Mouse (Mus musculus) limb, embryonic 10.5 days (tissue): ENCODE measurements around the gene Notch4. TPM values are rescaled to one million over a fixed set of nuclear protein-coding genes. Genes with fewer than 3 reads are reported as not detected.

Experiments
- DNase-seq: peaks from one replicate; pipeline ENCODE4 v3.0.0-alpha.2; 2017; ENCODE audit warnings: low spot score
- H3K27ac ChIP-seq: fragments of 300-500 bp; sonication (generic); 2 replicates; pipeline ENCODE4 v1.5.1; 2016; ENCODE audit warnings: mild to moderate bottlenecking
- H3K27me3 ChIP-seq: fragments of 300-500 bp; sonication (generic); 2 replicates; pipeline ENCODE4 v1.6.1; 2016; ENCODE audit warnings: low read depth, mild to moderate bottlenecking; ENCODE audit not compliant: poor library complexity, severe bottlenecking
- H3K36me3 ChIP-seq: fragments of 300-500 bp; sonication (generic); 2 replicates; pipeline ENCODE4 v1.6.1; 2016; ENCODE audit warnings: mild to moderate bottlenecking, moderate library complexity
- H3K4me1 ChIP-seq: fragments of 300-500 bp; sonication (generic); 2 replicates; pipeline ENCODE4 v1.6.1; 2016
- H3K4me3 ChIP-seq: fragments of 300-500 bp; sonication (generic); 2 replicates; pipeline ENCODE4 v1.5.1; 2016; ENCODE audit warnings: mild to moderate bottlenecking, moderate library complexity
- H3K9me3 ChIP-seq: fragments of 300-500 bp; sonication (generic); replicated peaks from 2 replicates; pipeline ENCODE4 v1.6.1; 2016; ENCODE audit warnings: mild to moderate bottlenecking
- WGBS: fragments of 180-500 bp; shearing (Covaris S2); methylation state at CpG from one replicate; pipeline ENCODE4 v1.1.7; 2016; 5-methylcytosine and 5-hydroxymethylcytosine counted together
- polyA plus RNA-seq: library from polyadenylated mRNA; unstranded; fragments of >200 nt; fragmentation: Nextera tagmentation; extraction: Ambion mirVana; gene quantifications from 2 replicates; pipeline ENCODE4 v1.2.1, GENCODE M21; 2016

Notch4 gene
- polyA plus RNA-seq, 1 experiment from 2014 or later: 8.2 TPM

DNA sequence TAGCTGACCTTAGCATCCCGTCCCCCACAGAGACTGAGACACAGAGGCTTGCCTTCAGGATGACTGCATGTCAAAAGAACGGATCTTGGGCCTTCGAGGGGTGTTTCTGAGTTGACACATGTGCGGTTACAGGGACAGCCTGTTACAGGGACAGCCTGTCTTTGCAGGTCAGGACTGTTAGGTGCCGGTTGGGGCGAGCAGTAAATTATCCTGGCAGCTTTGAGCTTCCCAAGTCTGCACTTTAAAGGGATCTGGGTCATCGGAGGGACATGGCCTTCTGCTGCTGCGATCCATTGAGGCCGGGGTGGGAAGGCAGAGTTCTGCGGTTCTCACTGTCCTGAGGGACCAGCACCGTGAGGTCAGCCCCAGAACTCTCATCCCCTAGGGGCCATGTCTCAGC is 6.7 kb upstream of the Notch4 start:
- H3K27ac ChIP-seq: no peak overlapping the region
- no peaks in the 10 kb centered on the region for H3K9me3 ChIP-seq
- peaks cover 11% of the 10 kb centered on the region for H3K4me1 ChIP-seq
- H3K27me3 ChIP-seq: no peaks in the 10 kb centered on the region
- no peak overlapping the region for H3K4me3 ChIP-seq
- DNase-seq: no peak
- H3K36me3 ChIP-seq: no peaks in the 10 kb centered on the region
- WGBS: 52% methylated on average over 11 of the region's 11 CpGs

- Histone ChIP-seq H3K27me3 (no peaks in the 10 kb centered on the region), H3K4me1 (peaks cover 15% of the 10 kb centered on the region), H3K4me3 (no peak overlapping the region), H3K9me3 (no peaks in the 10 kb centered on the region), H3K36me3 (no peaks in the 10 kb centered on the region), H3K27ac (no peak overlapping the region)
- 90% methylated on average over 7 of the region's 7 CpGs for WGBS
- DNase-seq: no peak
Measured at GRCm38 (mm10) chr17:34559116-34559515, 5.0 kb upstream of the Notch4 start.

DNA sequence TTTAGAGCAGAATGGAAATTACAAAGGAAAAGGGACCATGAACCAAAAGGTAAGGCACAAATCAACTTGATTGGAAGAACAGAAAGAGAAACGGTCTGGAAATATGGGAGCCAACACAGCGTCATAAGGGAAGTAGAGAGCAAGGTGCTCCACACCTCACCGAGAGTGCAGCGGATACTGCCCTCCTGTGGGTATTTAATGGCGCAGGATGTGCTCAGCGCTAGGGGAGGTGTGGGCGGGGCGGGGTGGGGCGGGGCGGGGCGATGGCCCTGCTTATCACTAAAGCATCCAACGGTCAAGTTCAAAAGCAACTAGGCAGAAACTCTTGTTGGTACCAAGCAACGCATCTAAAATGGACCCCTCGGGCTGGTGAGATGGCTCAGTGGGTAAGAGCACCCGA is 4.2 kb upstream of the Notch4 start:
- H3K4me3 ChIP-seq: no peak overlapping the region
- H3K27me3 ChIP-seq: no peaks in the 10 kb centered on the region
- no peaks in the 10 kb centered on the region for H3K9me3 ChIP-seq
- WGBS: 27% methylated on average over 15 of the region's 15 CpGs
- peaks cover 23% of the 10 kb centered on the region for H3K4me1 ChIP-seq
- no peak overlapping the region for H3K27ac ChIP-seq
- no peaks in the 10 kb centered on the region for H3K36me3 ChIP-seq
- DNase-seq: no peak

DNA sequence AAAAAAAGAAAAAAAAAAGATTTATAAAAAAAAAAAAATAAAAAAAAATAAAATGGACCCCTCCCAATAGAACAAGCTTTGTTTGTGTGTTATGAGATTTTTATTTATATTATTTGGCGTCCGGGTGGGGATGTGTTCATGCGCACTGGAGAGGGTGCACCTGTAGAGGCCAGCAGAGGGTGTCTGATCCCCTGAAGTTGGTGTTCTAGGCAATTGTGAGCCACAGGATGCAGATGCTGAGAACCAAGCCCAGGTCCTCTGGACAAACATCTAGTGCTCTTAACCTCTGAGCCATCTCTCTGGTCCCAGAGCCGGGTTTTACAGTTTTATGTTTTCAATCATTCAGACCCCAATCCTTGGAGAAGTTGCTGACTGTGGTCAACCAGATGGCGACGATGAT is 3.6 kb upstream of the Notch4 start:
- no peak overlapping the region for H3K4me3 ChIP-seq
- peaks cover 27% of the 10 kb centered on the region for H3K4me1 ChIP-seq
- H3K36me3 ChIP-seq: no peaks in the 10 kb centered on the region
- H3K27ac ChIP-seq: no peak overlapping the region
- no peak for DNase-seq
- WGBS: 90% methylated on average over 6 of the region's 6 CpGs
- H3K27me3 ChIP-seq: no peaks in the 10 kb centered on the region
- no peaks in the 10 kb centered on the region for H3K9me3 ChIP-seq

- H3K4me3 ChIP-seq: no peak overlapping the region; the same call in 1 of the 2 replicates
- 55% methylated on average over 8 of the region's 8 CpGs for WGBS
- H3K36me3 ChIP-seq: no peaks in the 10 kb centered on the region
- no peak for DNase-seq
- H3K4me1 ChIP-seq: peaks cover 27% of the 10 kb centered on the region
- H3K9me3 ChIP-seq: no peaks in the 10 kb centered on the region
- H3K27me3 ChIP-seq: no peaks in the 10 kb centered on the region
- no peak overlapping the region for H3K27ac ChIP-seq
Measured at GRCm38 (mm10) chr17:34561200-34561599, 2.9 kb upstream of the Notch4 start.

DNA sequence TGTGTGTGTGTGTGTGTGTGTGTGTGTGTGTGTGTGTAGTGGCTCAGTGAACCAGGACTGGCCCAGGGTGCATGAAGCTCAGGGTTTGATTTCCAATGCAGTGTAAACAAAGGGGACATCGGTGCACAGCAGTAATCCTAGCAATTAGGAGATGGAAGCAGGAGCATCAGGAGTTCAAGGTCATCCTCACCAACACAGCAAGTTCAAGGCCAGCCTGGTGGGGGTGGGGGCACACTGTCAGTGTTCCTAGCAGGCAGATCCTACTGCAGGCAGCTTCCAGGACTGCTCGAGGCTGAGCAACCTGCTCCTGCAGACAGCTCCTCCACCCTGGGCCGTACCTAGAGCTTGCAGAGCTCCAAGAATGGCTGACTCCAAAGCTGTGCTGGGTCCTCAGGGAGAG is 1.5 kb upstream of the Notch4 start:
- WGBS: 63% methylated on average over 3 of the region's 3 CpGs
- no peak overlapping the region for H3K4me3 ChIP-seq
- no peaks in the 10 kb centered on the region for H3K9me3 ChIP-seq
- no peaks in the 10 kb centered on the region for H3K27me3 ChIP-seq
- H3K4me1 ChIP-seq: peaks cover 22% of the 10 kb centered on the region
- H3K27ac ChIP-seq: no peak overlapping the region
- DNase-seq: no peak
- H3K36me3 ChIP-seq: no peaks in the 10 kb centered on the region

DNA sequence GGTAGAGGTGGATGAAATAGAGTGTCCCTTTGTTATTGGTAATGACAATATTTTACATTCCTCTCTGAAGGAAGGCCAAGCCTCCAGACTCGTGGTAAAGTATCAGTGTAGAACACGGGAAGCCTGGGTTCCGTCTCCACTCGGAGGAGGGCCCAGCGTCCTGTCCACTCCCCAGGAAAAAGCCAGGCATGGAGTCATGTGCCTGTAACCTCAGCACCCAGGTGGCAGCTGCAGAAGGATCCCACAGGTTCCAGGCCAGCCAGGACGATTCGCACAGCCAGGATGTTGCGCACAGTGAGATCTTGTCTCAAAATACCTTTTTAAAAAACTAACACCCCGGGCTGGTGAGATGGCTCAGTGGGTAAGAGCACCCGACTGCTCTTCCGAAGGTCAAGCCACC is 714 bp upstream of the Notch4 start:
- WGBS: 73% methylated on average over 11 of the region's 11 CpGs
- no peak for DNase-seq
- Histone ChIP-seq H3K27ac (no peak overlapping the region), H3K27me3 (no peaks in the 10 kb centered on the region), H3K9me3 (no peaks in the 10 kb centered on the region), H3K36me3 (no peaks in the 10 kb centered on the region), H3K4me3 (no peak overlapping the region), H3K4me1 (peaks cover 20% of the 10 kb centered on the region)

GRCm38 (mm10) chr17:34564796-34565195 is 728 bp downstream of the Notch4 start:
- Histone ChIP-seq H3K27ac (peak overlapping the region; percentile 73), H3K4me1 (peaks cover 20% of the 10 kb centered on the region), H3K36me3 (no peaks in the 10 kb centered on the region), H3K9me3 (no peaks in the 10 kb centered on the region), H3K27me3 (no peaks in the 10 kb centered on the region), H3K4me3 (peak overlapping the region; percentile 29)
- no peak for DNase-seq
- WGBS: 45% methylated on average over 3 of the region's 3 CpGs

GRCm38 (mm10) chr17:34567311-34567710 is 3.2 kb downstream of the Notch4 start:
- no peaks in the 10 kb centered on the region for H3K27me3 ChIP-seq
- 68% methylated on average over 9 of the region's 9 CpGs for WGBS
- 0 out of 2 replicates have a peak, but pooled peaks cover 2% of the 10 kb centered on the region for H3K36me3 ChIP-seq
- no peak for DNase-seq
- no peak overlapping the region for H3K4me3 ChIP-seq
- no peaks in the 10 kb centered on the region for H3K9me3 ChIP-seq
- peaks cover 22% of the 10 kb centered on the region for H3K4me1 ChIP-seq
- no peak overlapping the region for H3K27ac ChIP-seq

GRCm38 (mm10) chr17:34568421-34568820 is 4.4 kb downstream of the Notch4 start:
- no peak for DNase-seq
- Histone ChIP-seq H3K36me3 (0 out of 2 replicates have a peak, but pooled peaks cover 2% of the 10 kb centered on the region), H3K27me3 (no peaks in the 10 kb centered on the region), H3K4me1 (peaks cover 24% of the 10 kb centered on the region), H3K27ac (no peak overlapping the region), H3K9me3 (no peaks in the 10 kb centered on the region), H3K4me3 (no peak overlapping the region)
- WGBS: 88% methylated on average over 13 of the region's 13 CpGs

- Histone ChIP-seq H3K27me3 (no peaks in the 10 kb centered on the region), H3K36me3 (0 out of 2 replicates have a peak, but pooled peaks cover 2% of the 10 kb centered on the region), H3K27ac (0 out of 2 replicates have a peak overlapping the region, but pooled peaks have one; percentile 16), H3K4me3 (no peak overlapping the region), H3K4me1 (peaks cover 13% of the 10 kb centered on the region), H3K9me3 (no peaks in the 10 kb centered on the region)
- 73% methylated on average over 4 of the region's 4 CpGs for WGBS
- DNase-seq: no peak
Measured at GRCm38 (mm10) chr17:34569919-34570318, 5.9 kb downstream of the Notch4 start.

DNA sequence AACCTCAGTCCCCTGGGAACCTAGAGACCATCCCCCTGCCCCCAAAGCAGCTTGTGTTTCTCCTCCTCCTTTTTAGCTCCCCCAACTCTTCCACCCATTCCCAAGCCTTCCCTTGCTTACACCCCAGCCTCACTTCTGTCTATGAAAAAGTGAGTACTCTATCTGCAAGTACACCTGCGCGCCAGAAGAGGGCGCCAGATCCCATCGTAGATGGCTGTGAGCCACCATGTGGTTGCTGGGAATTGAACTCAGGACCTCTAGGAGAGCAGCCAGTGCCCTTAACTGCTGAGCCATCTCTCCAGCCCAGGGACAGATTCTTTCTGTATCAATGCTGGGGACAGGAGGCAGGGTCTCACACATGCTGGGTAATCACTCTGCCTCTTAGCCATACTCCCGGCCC is 7.8 kb downstream of the Notch4 start:
- Histone ChIP-seq H3K27me3 (no peaks in the 10 kb centered on the region), H3K27ac (0 out of 2 replicates have a peak overlapping the region, but pooled peaks have one; percentile 5), H3K4me1 (peaks cover 9% of the 10 kb centered on the region; the same call in 1 of the 2 replicates), H3K4me3 (no peak overlapping the region), H3K9me3 (no peaks in the 10 kb centered on the region), H3K36me3 (0 out of 2 replicates have a peak, but pooled peaks cover 2% of the 10 kb centered on the region)
- WGBS: 19% methylated on average over 5 of the region's 5 CpGs
- no peak for DNase-seq

GRCm38 (mm10) chr17:34572361-34572760 is 8.3 kb downstream of the Notch4 start:
- Histone ChIP-seq H3K4me3 (no peak overlapping the region), H3K27me3 (no peaks in the 10 kb centered on the region), H3K36me3 (0 out of 2 replicates have a peak, but pooled peaks cover 2% of the 10 kb centered on the region), H3K9me3 (no peaks in the 10 kb centered on the region), H3K27ac (peak overlapping the region; percentile 5; the same call in 1 of the 2 replicates), H3K4me1 (peaks cover 9% of the 10 kb centered on the region; the same call in 1 of the 2 replicates)
- WGBS: 17% methylated on average over 15 of the region's 15 CpGs
- no peak for DNase-seq

GRCm38 (mm10) chr17:34576577-34576976 is 12.5 kb downstream of the Notch4 start:
- H3K9me3 ChIP-seq: no peaks in the 10 kb centered on the region
- H3K27me3 ChIP-seq: no peaks in the 10 kb centered on the region
- no peak overlapping the region for H3K4me3 ChIP-seq
- DNase-seq: no peak
- H3K27ac ChIP-seq: no peak overlapping the region
- WGBS: 74% methylated on average over 5 of the region's 5 CpGs
- peaks cover 5% of the 10 kb centered on the region; the same call in 1 of the 2 replicates for H3K4me1 ChIP-seq
- H3K36me3 ChIP-seq: 0 out of 2 replicates have a peak, but pooled peaks cover under 1% of the 10 kb centered on the region
